Mouse (Mus musculus) thymus, adult 2 months (tissue): ENCODE measurements at regions not wholly inside any gene's neighbourhood (a gene's known extent, or its start where the extent isn't known, plus 50 kb on each side); places are given as distances from the start of the nearest gene placed in this dataset.

Source experiments
- CTCF ChIP-seq: fragments of 200-500 bp; IDR thresholded peaks from 2 replicates; pipeline ENCODE4 v1.5.1; 2012; ENCODE audit warnings: mild to moderate bottlenecking, control low read depth, low read length, moderate library complexity, borderline replicate concordance; ENCODE audit not compliant: control insufficient read depth, poor library complexity, insufficient read depth; ENCODE audit errors: extremely low read depth
- POLR2A ChIP-seq: fragments of 200-500 bp; IDR thresholded peaks from 2 replicates; pipeline ENCODE4 v1.6.1; 2012; ENCODE audit warnings: mild to moderate bottlenecking, low read length, control low read depth, moderate library complexity; ENCODE audit not compliant: control insufficient read depth, poor library complexity, insufficient read depth; ENCODE audit errors: extremely low read depth

DNA sequence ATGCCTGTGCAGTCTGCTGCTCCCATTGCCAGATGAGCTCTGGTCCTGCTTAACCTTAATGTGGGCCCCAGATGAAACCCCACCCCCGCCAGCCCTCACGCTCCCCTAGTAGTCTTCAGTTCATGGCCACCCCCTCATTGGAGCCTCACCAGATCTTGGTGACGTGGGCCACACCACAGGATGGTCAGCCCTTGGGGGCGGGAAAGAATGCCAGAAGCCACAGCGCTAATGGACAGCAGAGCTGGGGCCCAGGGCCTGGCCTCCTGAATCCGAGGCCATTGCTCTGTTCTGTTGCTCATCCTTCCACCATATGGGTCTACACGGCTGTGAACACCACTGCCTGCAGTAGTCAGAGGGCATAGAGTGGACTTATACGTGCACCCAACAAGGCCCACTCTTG is 83.9 kb downstream of the Tomm20 start:
- TF ChIP-seq CTCF (no peak), POLR2A (no peak)
